Mouse (Mus musculus) thymus, adult 2 months (tissue): ENCODE data around the gene Epm2a. TPM values are rescaled to one million over a fixed set of nuclear protein-coding genes. Genes with fewer than 3 reads are reported as not detected.
"Not testable (repeated sequence)": the region's sequence is repeated elsewhere in the genome, so short reads cannot be mapped to it uniquely, and the experiment has no call there.

Experiments used
- DNase-seq: peaks from one replicate; pipeline ENCODE4 v3.0.0; 2021
- H3K27ac ChIP-seq: fragments of 200-500 bp; 2 replicates; pipeline ENCODE4 v1.5.1; 2012; ENCODE audit warnings: low read length, control low read depth; ENCODE audit not compliant: control insufficient read depth, insufficient read depth
- H3K27me3 ChIP-seq: fragments of 200-500 bp; 2 replicates; pipeline ENCODE4 v1.6.1; 2012; ENCODE audit warnings: mild to moderate bottlenecking, low read length, moderate library complexity, mixed read lengths; ENCODE audit not compliant: control insufficient read depth, insufficient read depth
- H3K36me3 ChIP-seq: fragments of 200-500 bp; 2 replicates; pipeline ENCODE4 v1.6.1; 2012; ENCODE audit warnings: mild to moderate bottlenecking, low read length, moderate library complexity; ENCODE audit not compliant: control insufficient read depth, insufficient read depth
- H3K4me1 ChIP-seq: fragments of 200-500 bp; replicated peaks from 2 replicates; pipeline ENCODE4 v1.6.1; 2012; ENCODE audit warnings: low read length; ENCODE audit not compliant: control insufficient read depth, insufficient read depth
- H3K4me3 ChIP-seq: fragments of 200-500 bp; 2 replicates; pipeline ENCODE4 v1.5.1; 2012; ENCODE audit warnings: mild to moderate bottlenecking, low read length, control low read depth, moderate library complexity; ENCODE audit not compliant: control insufficient read depth, insufficient read depth
- CTCF ChIP-seq: fragments of 200-500 bp; IDR thresholded peaks from 2 replicates; pipeline ENCODE4 v1.5.1; 2012; ENCODE audit warnings: mild to moderate bottlenecking, control low read depth, low read length, moderate library complexity, borderline replicate concordance; ENCODE audit not compliant: control insufficient read depth, poor library complexity, insufficient read depth; ENCODE audit errors: extremely low read depth
- POLR2A ChIP-seq: fragments of 200-500 bp; IDR thresholded peaks from 2 replicates; pipeline ENCODE4 v1.6.1; 2012; ENCODE audit warnings: mild to moderate bottlenecking, low read length, control low read depth, moderate library complexity; ENCODE audit not compliant: control insufficient read depth, poor library complexity, insufficient read depth; ENCODE audit errors: extremely low read depth
- WGBS: fragments of 180-500 bp; shearing (Covaris S2); methylation state at CpG from one replicate; pipeline ENCODE4 v1.1.7; 2018; 5-methylcytosine and 5-hydroxymethylcytosine counted together
- polyA plus RNA-seq: library from polyadenylated mRNA; depleted of rRNA; stranded (reverse); fragments of >200 nt; gene quantifications from 2 replicates; pipeline ENCODE4 v1.2.3, GENCODE M21; 2012

The Epm2a gene
- polyA plus RNA-seq, 1 experiment = 2.7 TPM

GRCm38 (mm10) chr10:11319446-11319970 is 23.7 kb upstream of the Epm2a start:
- Histone ChIP-seq H3K4me3 (no peak overlapping the region), H3K27me3 (no peaks in the 10 kb centered on the region), H3K27ac (no peak overlapping the region), H3K4me1 (no peaks in the 10 kb centered on the region), H3K36me3 (no peaks in the 10 kb centered on the region)
- no peak for DNase-seq
- TF ChIP-seq CTCF (no peak), POLR2A (no peak)
- WGBS = 77% methylated on average over 1 of the region's 1 CpGs

GRCm38 (mm10) chr10:11322316-11322715 is 20.9 kb upstream of the Epm2a start:
- 97% methylated on average over 7 of the region's 7 CpGs for WGBS
- H3K36me3 ChIP-seq = no peaks in the 10 kb centered on the region
- no peaks in the 10 kb centered on the region for H3K27me3 ChIP-seq
- H3K4me3 ChIP-seq = no peak overlapping the region
- DNase-seq = no peak
- TF ChIP-seq CTCF = no peak
- no peaks in the 10 kb centered on the region for H3K4me1 ChIP-seq
- no peak overlapping the region for H3K27ac ChIP-seq

DNA sequence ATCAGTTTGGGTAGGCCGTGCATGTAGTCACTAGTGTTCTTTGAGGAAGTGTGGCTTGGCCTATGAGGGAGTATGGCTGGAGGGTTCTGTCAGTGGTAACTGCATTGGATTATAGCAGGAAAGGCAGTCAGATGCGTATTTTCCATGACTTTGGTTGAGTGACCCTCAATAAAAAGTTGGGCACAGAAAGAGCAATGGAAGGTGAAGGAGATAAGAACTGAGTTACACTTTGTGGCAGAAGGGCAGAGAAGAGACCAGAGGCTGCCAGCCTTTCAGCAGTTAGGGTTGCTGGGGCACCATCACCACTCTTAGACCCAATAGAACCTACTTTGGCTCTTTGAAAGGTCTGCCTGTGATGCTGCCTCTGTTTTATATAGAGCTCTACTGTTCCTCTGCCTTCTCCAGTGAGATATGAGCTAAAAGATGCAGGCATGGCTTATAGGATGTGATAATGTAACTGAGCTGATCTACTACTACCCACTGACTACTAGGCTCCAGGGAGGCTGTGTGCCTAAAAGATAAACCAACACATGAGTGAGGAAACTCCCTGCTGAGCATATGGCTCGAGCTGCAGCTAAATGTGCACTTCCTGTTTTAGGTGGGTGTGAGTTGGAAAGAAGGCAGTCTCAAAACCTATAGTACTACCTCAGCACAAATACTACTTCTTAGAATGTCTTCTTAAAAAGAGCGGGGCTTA is 19.9 kb upstream of the Epm2a start:
- no peaks in the 10 kb centered on the region for H3K36me3 ChIP-seq
- 70% methylated on average over 4 of the region's 4 CpGs for WGBS
- no peak for TF ChIP-seq CTCF
- no peak for TF ChIP-seq POLR2A
- H3K4me1 ChIP-seq = no peaks in the 10 kb centered on the region
- H3K27ac ChIP-seq = no peak overlapping the region
- no peak for DNase-seq
- no peaks in the 10 kb centered on the region for H3K27me3 ChIP-seq
- no peak overlapping the region for H3K4me3 ChIP-seq

- no peaks in the 10 kb centered on the region for H3K4me1 ChIP-seq
- no peak overlapping the region for H3K27ac ChIP-seq
- 94% methylated on average over 3 of the region's 3 CpGs for WGBS
- no peak for TF ChIP-seq POLR2A
- TF ChIP-seq CTCF = no peak
- DNase-seq = no peak
- no peaks in the 10 kb centered on the region for H3K27me3 ChIP-seq
- H3K36me3 ChIP-seq = no peaks in the 10 kb centered on the region
- H3K4me3 ChIP-seq = no peak overlapping the region
Observed at GRCm38 (mm10) chr10:11326526-11326925, 16.7 kb upstream of the Epm2a start.

DNA sequence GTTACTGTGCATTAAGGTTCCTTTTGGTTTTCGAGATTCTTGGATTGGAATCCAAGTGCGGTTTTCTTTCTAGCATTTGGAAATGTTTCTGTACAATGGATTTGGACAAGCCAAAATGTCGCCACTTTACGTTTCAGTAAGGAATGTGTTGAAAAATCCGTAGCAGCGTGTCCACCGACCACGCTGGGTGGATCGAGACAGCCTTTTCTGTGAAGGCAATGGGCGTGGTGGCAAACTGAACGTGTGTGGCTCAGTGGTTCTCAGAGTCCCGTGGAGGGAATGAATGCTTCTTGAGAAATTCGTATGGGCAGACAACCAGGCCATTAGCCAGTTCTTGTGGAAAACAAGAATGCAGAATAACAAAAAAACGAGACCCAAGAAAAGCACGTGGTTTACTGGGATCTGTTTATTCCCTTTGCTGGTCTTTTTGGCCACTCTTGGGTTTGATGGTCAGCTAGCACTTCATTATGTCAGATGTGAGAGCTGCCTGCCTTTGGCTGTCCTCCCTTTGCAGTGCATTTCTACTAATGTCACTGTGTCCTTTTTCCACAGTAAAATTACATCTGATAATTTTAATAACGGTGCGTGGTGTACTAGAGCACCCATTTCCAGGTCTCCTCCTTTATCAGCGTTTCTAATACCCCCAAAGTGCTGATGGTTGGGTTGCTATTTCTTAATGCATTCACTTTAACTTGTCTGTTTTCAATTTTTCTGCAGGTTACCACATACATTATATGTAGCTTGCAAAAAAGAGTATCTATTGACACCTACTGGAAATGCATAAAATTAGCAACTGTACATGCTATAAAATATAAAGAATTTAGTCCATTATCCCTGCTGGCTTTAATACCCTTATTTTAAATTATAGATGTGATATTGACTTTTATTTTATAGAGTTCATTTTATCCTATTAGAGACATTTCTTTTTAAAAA is 1.6 kb downstream of the Epm2a start:
- H3K4me1 ChIP-seq = peaks cover 6% of the 10 kb centered on the region; the same call in 1 of the 2 replicates
- 89% methylated on average over 18 of the region's 18 CpGs for WGBS
- no peak overlapping the region for H3K27ac ChIP-seq
- no peak for DNase-seq
- peaks cover 4% of the 10 kb centered on the region for H3K27me3 ChIP-seq
- no peaks in the 10 kb centered on the region for H3K36me3 ChIP-seq
- no peak overlapping the region for H3K4me3 ChIP-seq
- TF ChIP-seq POLR2A = no peak
- no peak for TF ChIP-seq CTCF

GRCm38 (mm10) chr10:11350243-11350974 is 7.2 kb downstream of the Epm2a start:
- not testable (repeated sequence) for H3K36me3 ChIP-seq, H3K4me1 ChIP-seq, H3K4me3 ChIP-seq, DNase-seq, H3K27ac ChIP-seq, H3K27me3 ChIP-seq
- WGBS = 96% methylated on average over 3 of the region's 3 CpGs
